Mouse (Mus musculus): ENCODE results near the gene Ppp2r5d. TPM values are rescaled to one million over a fixed set of nuclear protein-coding genes. Genes with fewer than 3 reads are reported as not detected.

Ppp2r5d gene
- polyA plus RNA-seq, 1 experiment from 2014 or later: 52.5 TPM

DNA sequence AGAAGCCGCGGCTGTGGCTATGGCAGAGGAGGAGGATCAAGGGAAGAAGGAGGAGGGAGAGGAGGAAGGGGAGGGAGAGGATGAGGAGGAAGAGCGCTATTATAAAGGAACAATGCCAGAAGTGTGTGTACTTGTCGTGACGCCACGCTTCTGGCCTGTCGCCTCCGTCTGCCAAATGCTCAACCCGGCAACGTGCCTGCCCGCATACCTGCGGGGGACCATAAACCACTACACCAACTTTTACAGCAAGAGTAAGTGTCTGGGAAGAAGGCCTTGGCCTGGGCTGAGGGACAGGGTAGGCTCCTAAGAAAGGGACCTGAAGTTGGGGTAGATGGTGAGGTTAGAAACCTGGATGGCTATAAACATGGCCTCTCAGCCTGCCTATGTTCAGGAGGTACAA is 42.9 kb downstream of the Ppp2r5d start:
- Histone ChIP-seq H3K9me3 (replicated peaks; ENCODE audit: control insufficient read depth, low read length) (no peaks in the 10 kb centered on the region), H3K27me3 (ENCODE audit: control insufficient read depth, insufficient read depth, low read length) (no peaks in the 10 kb centered on the region), H3K4me2 (no peak overlapping the region), H3K9ac (ENCODE audit: low read depth, low read length) (no peak overlapping the region), H3K4me1 (ENCODE audit: control insufficient read depth, insufficient read depth, low read length) (no peaks in the 10 kb centered on the region), H3K36me3 (ENCODE audit: control insufficient read depth, insufficient read depth, low read length) (peaks cover 58% of the 10 kb centered on the region), H3K27ac (ENCODE audit: low read depth, low read length) (no peak overlapping the region), H3K4me3 (ENCODE audit: low read depth, low read length) (no peak overlapping the region)
- WGBS (ENCODE audit: insufficient replicate concordance): 93% methylated on average over 12 of the region's 12 CpGs
- no peak for ATAC-seq (replicated peaks; ENCODE audit: insufficient number of reproducible peaks, low FRiP score, low TSS enrichment)

DNA sequence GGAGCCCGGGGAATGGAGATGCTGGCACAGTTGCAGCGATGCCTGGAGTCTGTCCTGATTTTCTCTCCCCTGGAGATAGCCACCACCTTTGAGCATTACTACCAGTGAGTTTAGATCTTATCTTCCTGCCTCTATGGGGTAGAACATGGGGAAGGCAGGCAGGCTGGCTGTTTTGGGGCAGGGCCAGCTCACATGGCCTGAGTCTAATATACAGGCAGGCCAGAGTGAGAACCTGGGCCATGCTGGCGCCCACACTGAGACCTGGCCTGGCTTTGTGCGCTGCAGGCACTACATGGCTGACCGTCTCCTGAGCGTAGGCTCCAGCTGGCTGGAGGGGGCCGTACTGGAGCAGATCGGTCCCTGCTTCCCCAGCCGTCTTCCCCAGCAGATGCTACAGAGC is 43.6 kb downstream of the Ppp2r5d start:
- Histone ChIP-seq H3K27ac (ENCODE audit: low read depth, low read length) (no peak overlapping the region), H3K27me3 (ENCODE audit: control insufficient read depth, insufficient read depth, low read length) (no peaks in the 10 kb centered on the region), H3K9me3 (replicated peaks; ENCODE audit: control insufficient read depth, low read length) (no peaks in the 10 kb centered on the region), H3K9ac (ENCODE audit: low read depth, low read length) (no peak overlapping the region), H3K4me3 (ENCODE audit: low read depth, low read length) (no peak overlapping the region), H3K4me2 (no peak overlapping the region), H3K4me1 (ENCODE audit: control insufficient read depth, insufficient read depth, low read length) (no peaks in the 10 kb centered on the region), H3K36me3 (ENCODE audit: control insufficient read depth, insufficient read depth, low read length) (peaks cover 58% of the 10 kb centered on the region)
- WGBS (ENCODE audit: insufficient replicate concordance): 90% methylated on average over 9 of the region's 9 CpGs
- ATAC-seq (replicated peaks; ENCODE audit: insufficient number of reproducible peaks, low FRiP score, low TSS enrichment): no peak

GRCm38 (mm10) chr17:46656054-46656453 is 48.9 kb downstream of the Ppp2r5d start:
- H3K27ac ChIP-seq (ENCODE audit: low read depth, low read length): no peak overlapping the region
- no peaks in the 10 kb centered on the region for H3K27me3 ChIP-seq (ENCODE audit: control insufficient read depth, insufficient read depth, low read length)
- no peak for ATAC-seq (replicated peaks; ENCODE audit: insufficient number of reproducible peaks, low FRiP score, low TSS enrichment)
- H3K9me3 ChIP-seq (replicated peaks; ENCODE audit: control insufficient read depth, low read length): no peaks in the 10 kb centered on the region
- no peak overlapping the region for H3K4me3 ChIP-seq (ENCODE audit: low read depth, low read length)
- H3K4me2 ChIP-seq: no peak overlapping the region
- H3K9ac ChIP-seq (ENCODE audit: low read depth, low read length): no peak overlapping the region
- H3K4me1 ChIP-seq (ENCODE audit: control insufficient read depth, insufficient read depth, low read length): peaks cover 14% of the 10 kb centered on the region
- H3K36me3 ChIP-seq (ENCODE audit: control insufficient read depth, insufficient read depth, low read length): peaks cover 57% of the 10 kb centered on the region
- WGBS (ENCODE audit: insufficient replicate concordance): 77% methylated on average over 6 of the region's 6 CpGs

- H3K4me1 ChIP-seq (ENCODE audit: control insufficient read depth, insufficient read depth, low read length): peaks cover 24% of the 10 kb centered on the region
- H3K9me3 ChIP-seq (replicated peaks; ENCODE audit: control insufficient read depth, low read length): no peaks in the 10 kb centered on the region
- 60% methylated on average over 20 of the region's 20 CpGs for WGBS (ENCODE audit: insufficient replicate concordance)
- peak overlapping the region; percentile 94 for H3K9ac ChIP-seq (ENCODE audit: low read depth, low read length)
- no peaks in the 10 kb centered on the region for H3K27me3 ChIP-seq (ENCODE audit: control insufficient read depth, insufficient read depth, low read length)
- H3K36me3 ChIP-seq (ENCODE audit: control insufficient read depth, insufficient read depth, low read length): peaks cover 37% of the 10 kb centered on the region
- H3K4me3 ChIP-seq (ENCODE audit: low read depth, low read length): peak overlapping the region; percentile 79
- peak overlapping the region; percentile 93 for H3K4me2 ChIP-seq
- ATAC-seq (replicated peaks; ENCODE audit: insufficient number of reproducible peaks, low FRiP score, low TSS enrichment): no peak
- H3K27ac ChIP-seq (ENCODE audit: low read depth, low read length): peak overlapping the region; percentile 97; the same call in 1 of the 2 replicates
Measured at GRCm38 (mm10) chr17:46651755-46652547, 53.0 kb downstream of the Ppp2r5d start.

- Histone ChIP-seq H3K36me3 (ENCODE audit: control insufficient read depth, insufficient read depth, low read length) (peaks cover 37% of the 10 kb centered on the region), H3K4me2 (peak overlapping the region; percentile 93), H3K4me1 (ENCODE audit: control insufficient read depth, insufficient read depth, low read length) (peaks cover 26% of the 10 kb centered on the region), H3K4me3 (ENCODE audit: low read depth, low read length) (peak overlapping the region; percentile 79), H3K27ac (ENCODE audit: low read depth, low read length) (peak overlapping the region; percentile 97), H3K9ac (ENCODE audit: low read depth, low read length) (peak overlapping the region; percentile 94), H3K9me3 (replicated peaks; ENCODE audit: control insufficient read depth, low read length) (no peaks in the 10 kb centered on the region), H3K27me3 (ENCODE audit: control insufficient read depth, insufficient read depth, low read length) (no peaks in the 10 kb centered on the region)
- no peak for ATAC-seq (replicated peaks; ENCODE audit: insufficient number of reproducible peaks, low FRiP score, low TSS enrichment)
- WGBS (ENCODE audit: insufficient replicate concordance): 72% methylated on average over 17 of the region's 17 CpGs
Measured at GRCm38 (mm10) chr17:46651292-46651691, 53.6 kb downstream of the Ppp2r5d start.

- H3K36me3 ChIP-seq (ENCODE audit: control insufficient read depth, insufficient read depth, low read length): peaks cover 30% of the 10 kb centered on the region
- WGBS (ENCODE audit: insufficient replicate concordance): under 1% methylated on average over 56 of the region's 58 CpGs
- peak within 1 kb of the TSS; percentile 97 for H3K27ac ChIP-seq (ENCODE audit: low read depth, low read length)
- no peaks in the 10 kb centered on the region for H3K9me3 ChIP-seq (replicated peaks; ENCODE audit: control insufficient read depth, low read length)
- peak; percentile 91 for ATAC-seq (replicated peaks; ENCODE audit: insufficient number of reproducible peaks, low FRiP score, low TSS enrichment)
- no peaks in the 10 kb centered on the region for H3K27me3 ChIP-seq (ENCODE audit: control insufficient read depth, insufficient read depth, low read length)
- peak within 1 kb of the TSS; percentile 79 for H3K4me3 ChIP-seq (ENCODE audit: low read depth, low read length)
- H3K4me1 ChIP-seq (ENCODE audit: control insufficient read depth, insufficient read depth, low read length): peaks cover 26% of the 10 kb centered on the region
- peak within 1 kb of the TSS; percentile 93 for H3K4me2 ChIP-seq
- peak within 1 kb of the TSS; percentile 94 for H3K9ac ChIP-seq (ENCODE audit: low read depth, low read length)
Measured at GRCm38 (mm10) chr17:46650232-46651031, 54.5 kb downstream of the Ppp2r5d start, which contains the start of gene Cul7. Cul7 (plus strand) TSS chr17:46650337.

DNA sequence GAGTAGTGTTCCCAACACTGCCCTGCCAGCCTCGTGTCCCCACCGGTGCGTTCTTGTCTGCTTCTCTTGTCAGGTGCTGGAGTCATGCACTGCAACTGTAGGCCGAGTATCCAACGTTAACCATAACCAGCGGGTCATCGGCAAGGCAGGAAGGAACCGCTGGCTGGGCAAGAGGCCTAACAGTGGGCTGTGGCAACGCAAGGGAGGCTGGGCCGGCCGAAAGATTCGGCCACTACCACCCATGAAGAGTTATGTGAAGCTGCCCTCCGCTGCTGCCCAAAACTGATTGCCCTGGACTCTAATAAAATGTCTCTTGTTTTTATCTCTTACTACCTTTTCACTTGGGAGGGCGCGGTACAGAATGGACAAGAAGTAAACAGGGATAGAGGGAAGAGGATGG is 55.1 kb downstream of the Ppp2r5d start:
- H3K4me3 ChIP-seq (ENCODE audit: low read depth, low read length): peak overlapping the region; percentile 79
- peaks cover 27% of the 10 kb centered on the region for H3K36me3 ChIP-seq (ENCODE audit: control insufficient read depth, insufficient read depth, low read length)
- peak overlapping the region; percentile 97 for H3K27ac ChIP-seq (ENCODE audit: low read depth, low read length)
- no peaks in the 10 kb centered on the region for H3K27me3 ChIP-seq (ENCODE audit: control insufficient read depth, insufficient read depth, low read length)
- 36% methylated on average over 15 of the region's 15 CpGs for WGBS (ENCODE audit: insufficient replicate concordance)
- H3K9me3 ChIP-seq (replicated peaks; ENCODE audit: control insufficient read depth, low read length): no peaks in the 10 kb centered on the region
- H3K4me2 ChIP-seq: peak overlapping the region; percentile 93
- peak overlapping the region; percentile 94 for H3K9ac ChIP-seq (ENCODE audit: low read depth, low read length)
- H3K4me1 ChIP-seq (ENCODE audit: control insufficient read depth, insufficient read depth, low read length): peaks cover 30% of the 10 kb centered on the region
- no peak for ATAC-seq (replicated peaks; ENCODE audit: insufficient number of reproducible peaks, low FRiP score, low TSS enrichment)

DNA sequence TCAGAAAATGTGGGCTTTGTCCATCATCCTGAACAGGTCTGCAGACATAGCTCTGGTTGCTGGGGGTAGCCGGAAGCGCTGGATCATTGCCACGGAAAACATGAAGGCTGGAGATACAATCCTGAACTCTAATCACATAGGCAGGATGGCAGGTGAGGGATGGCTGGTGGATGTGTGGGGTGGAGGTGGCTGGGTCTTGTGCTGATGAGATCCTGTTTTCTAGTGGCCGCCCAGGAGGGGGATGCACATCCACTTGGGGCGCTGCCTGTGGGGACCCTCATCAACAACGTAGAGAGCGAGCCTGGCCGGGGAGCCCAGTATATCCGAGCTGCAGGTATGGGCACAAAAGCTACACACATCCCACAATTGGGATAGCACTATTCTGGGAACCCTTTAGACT is 56.5 kb downstream of the Ppp2r5d start:
- H3K4me1 ChIP-seq (ENCODE audit: control insufficient read depth, insufficient read depth, low read length): peaks cover 36% of the 10 kb centered on the region
- H3K9ac ChIP-seq (ENCODE audit: low read depth, low read length): no peak overlapping the region
- H3K36me3 ChIP-seq (ENCODE audit: control insufficient read depth, insufficient read depth, low read length): peaks cover 13% of the 10 kb centered on the region
- 90% methylated on average over 9 of the region's 9 CpGs for WGBS (ENCODE audit: insufficient replicate concordance)
- H3K4me3 ChIP-seq (ENCODE audit: low read depth, low read length): no peak overlapping the region
- H3K27me3 ChIP-seq (ENCODE audit: control insufficient read depth, insufficient read depth, low read length): no peaks in the 10 kb centered on the region
- H3K4me2 ChIP-seq: no peak overlapping the region
- H3K9me3 ChIP-seq (replicated peaks; ENCODE audit: control insufficient read depth, low read length): no peaks in the 10 kb centered on the region
- H3K27ac ChIP-seq (ENCODE audit: low read depth, low read length): no peak overlapping the region
- no peak for ATAC-seq (replicated peaks; ENCODE audit: insufficient number of reproducible peaks, low FRiP score, low TSS enrichment)
